Mouse (Mus musculus) embryonic fibroblast, embryonic 13.5 days (primary cell): ENCODE data around the gene Tbc1d10b. TPM values are rescaled to one million over a fixed set of nuclear protein-coding genes. Genes with fewer than 3 reads are reported as not detected.

Experiments used
- H3K27ac ChIP-seq: 2 replicates; pipeline ENCODE4 v1.5.1; 2012; ENCODE audit warnings: low read length, control low read depth, inconsistent platforms; ENCODE audit not compliant: insufficient read depth
- H3K4me1 ChIP-seq: 2 replicates; pipeline ENCODE4 v1.6.1; 2011; ENCODE audit warnings: low read length; ENCODE audit not compliant: control insufficient read depth, insufficient read depth
- H3K4me3 ChIP-seq: 2 replicates; pipeline ENCODE4 v1.5.1; 2011; ENCODE audit warnings: mild to moderate bottlenecking, control low read depth, low read length; ENCODE audit not compliant: insufficient read depth
- CTCF ChIP-seq: IDR thresholded peaks from 2 replicates; pipeline ENCODE4 v1.5.1; 2011; ENCODE audit warnings: mild to moderate bottlenecking, control low read depth, low read length, moderate library complexity, borderline replicate concordance; ENCODE audit not compliant: insufficient read depth
- POLR2A ChIP-seq: IDR thresholded peaks from 2 replicates; pipeline ENCODE4 v1.6.1; 2011; ENCODE audit warnings: low read depth, mild to moderate bottlenecking, control low read depth, low read length, moderate library complexity
- polyA plus RNA-seq: library from polyadenylated mRNA; stranded (reverse); fragments of >200 nt; gene quantifications from 2 replicates; pipeline ENCODE4 v1.2.4, GENCODE M21; 2011; ENCODE audit warnings: low read depth; ENCODE audit not compliant: missing spikeins, insufficient read length

The Tbc1d10b gene
- polyA plus RNA-seq, 1 experiment, result 37.5 TPM

DNA sequence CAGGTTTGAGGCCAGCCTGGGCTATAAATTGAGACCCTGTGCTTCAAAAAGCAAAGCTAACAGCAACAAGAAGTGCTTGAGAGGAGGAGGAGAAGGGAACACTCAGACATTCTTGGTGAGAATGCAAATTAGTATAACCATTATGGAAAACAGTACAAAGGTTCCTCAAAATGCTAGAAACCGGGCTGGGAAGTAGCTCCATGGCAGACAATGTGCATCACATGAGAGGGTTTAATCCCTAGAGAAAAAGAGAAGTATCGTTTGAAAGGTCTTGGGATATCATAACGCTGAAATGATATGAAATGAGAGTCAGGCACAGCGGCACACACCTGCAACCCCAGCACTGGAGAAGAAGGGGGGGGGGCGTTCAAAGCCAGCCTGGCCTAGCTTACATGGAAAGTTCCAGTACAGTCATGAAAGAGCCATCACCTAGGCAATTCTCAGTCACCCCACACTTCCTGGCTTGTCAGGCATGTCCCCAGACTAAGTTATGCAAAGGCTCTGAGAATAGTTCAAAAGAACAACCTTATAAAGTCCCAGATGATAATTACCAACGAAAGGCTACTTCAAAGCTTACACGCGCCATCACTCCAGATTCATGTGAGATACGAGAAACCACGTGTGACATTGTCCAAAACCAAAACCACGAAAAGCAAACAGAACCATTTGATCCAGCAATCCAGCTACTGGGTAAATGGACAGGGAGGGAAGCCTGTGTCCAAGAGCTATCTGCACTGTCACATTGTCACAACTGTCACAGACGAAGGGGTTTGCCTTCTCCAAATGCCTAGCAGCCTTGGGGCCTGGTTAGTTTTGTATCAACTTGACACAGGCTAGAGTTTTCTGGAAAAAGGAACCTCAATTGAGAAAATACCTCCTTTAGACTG lies 42.4 kb downstream of the Tbc1d10b start:
- TF ChIP-seq CTCF (no peak), POLR2A (no peak)
- Histone ChIP-seq H3K4me1 (no peaks in the 10 kb centered on the region), H3K27ac (no peak overlapping the region)

DNA sequence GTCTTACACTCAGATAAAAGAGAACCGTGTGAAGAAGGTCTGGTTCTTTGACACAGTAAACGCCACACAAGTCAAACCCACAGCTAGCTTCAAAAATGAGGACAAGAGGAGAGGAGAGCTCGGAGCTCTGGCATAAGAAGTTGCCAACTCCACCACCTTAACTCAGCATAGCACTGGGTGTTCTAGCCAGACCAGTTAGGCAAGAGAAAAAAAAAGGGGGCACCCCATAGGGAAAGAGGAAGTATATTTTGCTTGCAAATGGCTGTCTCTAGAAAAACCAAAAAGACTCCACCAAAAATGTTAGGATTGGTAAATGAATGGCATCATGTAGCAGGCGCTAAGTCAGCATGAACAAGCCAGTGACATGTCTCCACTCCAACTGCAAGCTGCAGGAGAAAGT lies 44.3 kb downstream of the Tbc1d10b start:
- no peak overlapping the region for H3K27ac ChIP-seq
- TF ChIP-seq CTCF, result no peak
- TF ChIP-seq POLR2A, result no peak
- no peaks in the 10 kb centered on the region for H3K4me1 ChIP-seq
- no peak overlapping the region for H3K4me3 ChIP-seq

More for the DNA sequence above, 42.4 kb downstream of the Tbc1d10b start:
- no peak overlapping the region for H3K4me3 ChIP-seq

DNA sequence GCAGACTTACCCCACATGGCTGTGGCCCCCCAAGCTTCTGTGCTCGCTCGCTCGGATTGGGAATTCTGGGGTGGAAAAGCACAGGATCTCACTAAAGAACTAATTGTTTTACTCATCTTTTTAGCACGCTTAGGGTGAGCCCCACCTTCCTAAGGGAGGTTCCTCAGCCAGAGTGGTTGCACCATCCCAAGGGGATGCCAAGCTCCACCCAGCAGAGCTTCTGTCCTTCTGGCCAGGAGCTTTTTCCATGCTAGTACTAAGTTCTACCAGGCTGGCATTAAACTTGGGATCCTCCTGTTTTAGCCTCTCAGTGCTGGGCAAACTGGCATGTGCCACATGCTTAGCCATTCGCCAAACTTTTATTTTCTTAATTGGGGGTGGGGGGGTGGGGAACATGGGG lies 45.7 kb downstream of the Tbc1d10b start:
- Histone ChIP-seq H3K4me1 (peaks cover 3% of the 10 kb centered on the region; the same call in 1 of the 2 replicates), H3K4me3 (no peak overlapping the region), H3K27ac (no peak overlapping the region)
- TF ChIP-seq CTCF (no peak), POLR2A (no peak)

DNA sequence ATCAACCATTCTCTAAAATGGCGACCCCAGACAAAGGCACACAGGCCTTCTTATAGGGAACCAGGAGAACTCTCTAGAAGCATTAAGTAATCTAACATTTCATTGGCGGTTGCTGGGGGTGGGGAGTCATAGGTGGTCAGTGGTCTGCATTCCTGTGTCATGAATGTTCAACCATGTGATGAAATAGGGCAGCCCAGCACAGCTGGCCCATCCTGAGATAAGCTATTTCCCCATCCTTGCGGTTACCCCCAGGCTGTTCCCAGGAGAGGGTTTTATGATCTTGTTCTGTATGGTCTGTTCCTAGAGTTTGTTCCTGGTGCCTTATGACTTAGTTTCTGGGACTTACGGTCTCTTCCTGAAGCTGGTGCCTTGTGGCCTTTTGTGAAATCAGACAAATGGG lies 50.7 kb downstream of the Tbc1d10b start:
- no peak overlapping the region; the same call in 1 of the 2 replicates for H3K27ac ChIP-seq

DNA sequence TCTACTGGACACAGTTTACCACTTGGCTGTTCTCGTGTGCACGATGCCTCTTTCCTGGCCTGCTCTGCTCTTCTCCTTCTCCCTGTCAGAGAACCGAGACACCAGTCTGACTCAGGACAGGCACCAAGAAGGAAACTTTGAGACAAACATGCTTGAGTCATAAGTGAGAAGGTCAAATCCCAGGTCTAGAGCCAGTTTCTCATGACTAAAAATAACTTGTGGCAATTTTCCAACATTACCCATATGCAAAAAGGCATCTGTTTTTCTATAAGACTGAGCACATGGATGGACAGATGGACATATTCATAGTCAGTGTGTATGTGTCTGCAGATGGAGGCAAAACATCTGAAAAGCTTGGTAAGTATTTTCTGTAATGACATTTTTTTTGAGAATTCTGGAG lies 54.8 kb downstream of the Tbc1d10b start:
- peak overlapping the region; percentile 65; the same call in 1 of the 2 replicates for H3K27ac ChIP-seq
- TF ChIP-seq CTCF (no peak), POLR2A (no peak)
- H3K4me3 ChIP-seq, result no peak overlapping the region
- peaks cover 11% of the 10 kb centered on the region for H3K4me1 ChIP-seq

More for the DNA sequence above, 50.7 kb downstream of the Tbc1d10b start:
- Histone ChIP-seq H3K4me3 (no peak overlapping the region), H3K4me1 (peaks cover 7% of the 10 kb centered on the region; the same call in 1 of the 2 replicates)
- no peak for TF ChIP-seq POLR2A
- TF ChIP-seq CTCF, result no peak

DNA sequence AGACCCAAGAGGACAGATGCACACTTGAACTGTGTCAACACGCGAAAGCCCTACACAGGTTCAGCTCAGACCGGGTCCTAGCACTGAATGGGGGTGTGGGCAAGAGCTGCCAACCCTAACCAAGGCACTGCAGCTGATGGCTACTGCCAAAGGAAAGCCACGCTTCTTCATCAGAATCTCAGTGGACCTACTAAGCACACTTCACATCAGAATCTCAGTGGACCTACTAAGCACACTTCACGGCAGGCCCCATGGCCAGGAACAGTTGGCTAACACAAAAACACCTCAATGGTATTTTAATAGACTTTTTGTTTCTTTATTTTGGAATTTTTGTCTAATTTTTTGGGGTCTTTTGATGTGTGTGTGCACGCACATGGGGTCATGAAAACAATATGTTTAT lies 55.8 kb downstream of the Tbc1d10b start:
- peak overlapping the region; percentile 27; the same call in 1 of the 2 replicates for H3K27ac ChIP-seq
- TF ChIP-seq CTCF, result no peak
- TF ChIP-seq POLR2A, result no peak
- peaks cover 7% of the 10 kb centered on the region for H3K4me1 ChIP-seq
- no peak overlapping the region for H3K4me3 ChIP-seq

DNA sequence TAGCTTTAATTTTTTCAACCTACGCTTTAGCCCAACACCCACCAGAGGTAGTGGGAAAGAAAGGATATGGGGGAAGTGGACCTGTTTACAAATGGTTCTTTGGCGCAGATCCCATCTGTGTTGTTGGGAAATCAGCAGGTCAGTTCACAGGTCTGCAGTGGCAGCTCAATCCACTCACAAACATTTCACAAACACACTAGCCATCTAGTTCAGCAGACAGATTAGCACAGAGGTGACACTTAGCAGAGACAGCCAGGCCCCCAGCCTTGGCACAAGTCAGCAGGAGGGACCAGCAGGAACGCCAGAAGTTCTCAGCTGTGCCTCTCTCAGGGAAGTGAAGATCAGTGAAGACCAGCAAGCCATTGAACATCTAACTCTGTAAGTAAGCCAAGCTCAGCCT lies 60.4 kb downstream of the Tbc1d10b start:
- TF ChIP-seq CTCF, result no peak
- TF ChIP-seq POLR2A, result no peak
- Histone ChIP-seq H3K4me1 (peaks cover 4% of the 10 kb centered on the region; the same call in 1 of the 2 replicates), H3K27ac (no peak overlapping the region), H3K4me3 (no peak overlapping the region)

Other genes with a start within 250 kb of the Tbc1d10b start
- 134 and 139 TPM in 2 replicates for gene Cdipt, start 232.6 kb downstream of the Tbc1d10b start, polyA plus RNA-seq
- 1.7 TPM in 1 of 2 replicates, not detected in the other for gene Cdiptos, start 232.4 kb downstream of the Tbc1d10b start, polyA plus RNA-seq
- gene Mvp, start 193.8 kb downstream of the Tbc1d10b start, polyA plus RNA-seq, result 32.2 and 47.6 TPM in 2 replicates
- gene Pagr1b, start 192.0 kb downstream of the Tbc1d10b start, polyA plus RNA-seq, result 21.7 and 25.6 TPM in 2 replicates
- 14.0 and 14.3 TPM in 2 replicates for gene Pagr1a, start 191.1 kb downstream of the Tbc1d10b start, polyA plus RNA-seq
- 13.5 and 15.7 TPM in 2 replicates for gene Gm42742, start 187.4 kb downstream of the Tbc1d10b start, polyA plus RNA-seq
- 3.1 and 15.3 TPM in 2 replicates for gene Prrt2, start 187.3 kb downstream of the Tbc1d10b start, polyA plus RNA-seq
- 86.9 and 127 TPM in 2 replicates for gene Maz, start 181.4 kb downstream of the Tbc1d10b start, polyA plus RNA-seq
- gene Kif22, start 166.0 kb downstream of the Tbc1d10b start, polyA plus RNA-seq, result 22.5 and 37.4 TPM in 2 replicates
- gene Zg16, start 121.1 kb downstream of the Tbc1d10b start, polyA plus RNA-seq, result not detected in 2 replicates
- gene AI467606, start 117.1 kb downstream of the Tbc1d10b start, polyA plus RNA-seq, result 0.42 and 1.1 TPM in 2 replicates
- gene Qprt, start 86.2 kb downstream of the Tbc1d10b start, polyA plus RNA-seq, result 0.25 TPM in 1 of 2 replicates, not detected in the other
- gene Spn, start 70.6 kb downstream of the Tbc1d10b start, polyA plus RNA-seq, result not detected in 2 replicates
- 66.3 and 74.3 TPM in 2 replicates for gene Cd2bp2, start 12.4 kb downstream of the Tbc1d10b start, polyA plus RNA-seq
- 1.4 and 1.7 TPM in 2 replicates for gene Mylpf, start 422 bp upstream of the Tbc1d10b start, polyA plus RNA-seq
- 11.0 and 12.4 TPM in 2 replicates for gene Zfp553, start 24.6 kb upstream of the Tbc1d10b start, polyA plus RNA-seq
- gene Sept1, start 24.7 kb upstream of the Tbc1d10b start, polyA plus RNA-seq, result 3.9 and 4.2 TPM in 2 replicates
- gene Zfp771, start 35.8 kb upstream of the Tbc1d10b start, polyA plus RNA-seq, result 21.3 and 24.3 TPM in 2 replicates
- gene Dctpp1, start 52.2 kb upstream of the Tbc1d10b start, polyA plus RNA-seq, result 29.0 and 30.6 TPM in 2 replicates
- 25.9 and 29.4 TPM in 2 replicates for gene Sephs2, start 65.6 kb upstream of the Tbc1d10b start, polyA plus RNA-seq
- gene Itgal, start 87.8 kb upstream of the Tbc1d10b start, polyA plus RNA-seq, result 0.20 and 0.56 TPM in 2 replicates
- gene Zfp768, start 137.1 kb upstream of the Tbc1d10b start, polyA plus RNA-seq, result 18.4 and 20.7 TPM in 2 replicates
- gene Zfp747, start 167.6 kb upstream of the Tbc1d10b start, polyA plus RNA-seq, result 4.5 and 7.0 TPM in 2 replicates
- 1.6 and 2.1 TPM in 2 replicates for gene 9130019O22Rik, start 178.7 kb upstream of the Tbc1d10b start, polyA plus RNA-seq
- gene E430018J23Rik, start 185.2 kb upstream of the Tbc1d10b start, polyA plus RNA-seq, result 5.3 and 7.1 TPM in 2 replicates
- gene Zfp764, start 198.4 kb upstream of the Tbc1d10b start, polyA plus RNA-seq, result 3.3 and 5.0 TPM in 2 replicates
- 9.6 and 11.0 TPM in 2 replicates for gene Zfp688, start 213.6 kb upstream of the Tbc1d10b start, polyA plus RNA-seq
- gene Zfp689, start 240.7 kb upstream of the Tbc1d10b start, polyA plus RNA-seq, result 1.8 and 3.2 TPM in 2 replicates